Mouse (Mus musculus): ENCODE results near the gene Krtap20-2. TPM values are rescaled to one million over a fixed set of nuclear protein-coding genes. Genes with fewer than 3 reads are reported as not detected.
"Not testable (repeated sequence)": the region's sequence is repeated elsewhere in the genome, so short reads cannot be mapped to it uniquely, and the experiment has no call there.

The Krtap20-2 gene
- total RNA-seq (2014; fragmentation: Nextera tagmentation), result not detected in 2 replicates
- not detected in 2 replicates for total RNA-seq (2017)

DNA sequence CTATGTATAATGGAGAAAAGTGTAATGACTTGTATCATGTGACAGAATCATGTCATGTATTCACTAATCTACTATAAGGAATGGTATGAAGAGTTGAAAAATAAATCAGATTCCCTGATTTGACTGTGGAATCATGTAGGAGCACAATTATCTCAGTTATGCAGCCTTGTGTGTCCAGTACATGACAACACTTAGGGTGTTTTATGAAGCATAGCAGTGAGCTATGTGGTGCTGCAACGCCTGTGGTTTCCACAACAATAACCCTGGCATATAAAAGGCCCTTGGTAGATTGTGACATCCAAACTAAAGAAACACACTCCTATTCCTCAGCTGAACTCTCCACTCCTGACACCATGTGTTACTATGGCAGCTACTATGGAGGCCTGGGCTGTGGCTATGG is at the start of gene Krtap20-2:
Gene Krtap20-2 (plus strand): TSS at position 301 of the 400 bp plus-strand sequence.
- ATAC-seq (replicated peaks; ENCODE audit: poor library complexity, severe bottlenecking), result no peak

DNA sequence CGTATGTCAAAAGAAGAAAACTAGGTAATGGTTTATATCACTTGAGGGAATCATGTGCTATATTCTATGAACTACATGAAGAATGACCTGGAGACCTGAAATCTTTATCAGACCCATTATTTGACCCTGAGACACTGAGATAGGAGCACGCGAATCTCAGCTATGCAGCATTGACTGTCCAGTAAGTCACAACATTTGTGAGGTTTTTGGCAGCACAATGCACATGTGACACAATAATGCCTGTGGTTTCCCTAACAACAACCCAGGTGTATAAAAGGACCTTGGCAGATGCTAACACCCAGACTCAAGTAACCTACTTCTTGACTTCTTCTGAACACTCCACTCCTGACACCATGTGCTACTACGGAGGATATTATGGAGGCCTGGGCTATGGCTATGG is 48.0 kb upstream of the Krtap20-2 start, which contains the start of gene Gm9789:
Gene Gm9789 (plus strand): TSS at position 301 of the 400 bp plus-strand sequence.
- ATAC-seq (replicated peaks; ENCODE audit: poor library complexity, severe bottlenecking), result no peak

DNA sequence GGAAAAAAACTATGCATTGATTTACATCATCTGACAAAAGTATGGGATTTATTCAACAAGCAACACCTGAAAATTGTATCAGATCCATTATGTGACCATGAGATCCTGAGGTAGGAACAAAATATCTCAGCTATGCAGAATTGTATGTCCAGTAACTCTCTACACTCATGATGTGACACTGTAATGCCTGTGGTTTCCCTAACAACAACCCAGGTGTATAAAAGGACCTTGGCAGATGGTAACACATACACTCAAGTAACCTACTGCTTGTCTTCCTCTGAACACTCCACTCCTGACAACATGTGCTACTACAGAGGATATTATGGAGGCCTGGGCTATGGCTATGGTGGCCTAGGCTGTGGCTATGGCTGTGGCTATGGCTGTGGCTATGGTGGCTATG is 36.5 kb upstream of the Krtap20-2 start, which contains the start of gene Gm7735:
Gene Gm7735 (plus strand): TSS at position 301 of the 400 bp plus-strand sequence.
- ATAC-seq (replicated peaks; ENCODE audit: poor library complexity, severe bottlenecking), result not testable (repeated sequence)

DNA sequence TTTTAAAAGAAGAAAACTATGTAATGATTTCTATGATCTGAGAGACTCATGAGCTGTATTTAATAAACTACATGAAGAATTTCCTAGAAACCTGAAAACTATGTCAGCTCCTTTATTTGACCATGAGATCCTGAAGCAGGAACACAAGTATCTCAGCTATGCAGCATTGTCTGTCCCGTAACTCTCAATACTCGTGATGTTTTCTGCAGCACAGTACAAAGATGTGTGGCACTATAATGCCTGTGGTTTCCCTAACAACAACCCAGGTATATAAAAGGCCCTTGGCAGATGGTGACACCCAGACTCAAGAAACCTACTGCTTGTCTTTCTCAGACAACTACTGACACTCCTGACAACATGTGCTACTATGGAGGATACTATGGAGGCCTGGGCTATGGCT is 31.2 kb upstream of the Krtap20-2 start, which contains the start of gene 1110057P08Rik:
Gene 1110057P08Rik (plus strand): TSS at position 301 of the 400 bp plus-strand sequence.
- ATAC-seq (replicated peaks; ENCODE audit: poor library complexity, severe bottlenecking), result no peak

DNA sequence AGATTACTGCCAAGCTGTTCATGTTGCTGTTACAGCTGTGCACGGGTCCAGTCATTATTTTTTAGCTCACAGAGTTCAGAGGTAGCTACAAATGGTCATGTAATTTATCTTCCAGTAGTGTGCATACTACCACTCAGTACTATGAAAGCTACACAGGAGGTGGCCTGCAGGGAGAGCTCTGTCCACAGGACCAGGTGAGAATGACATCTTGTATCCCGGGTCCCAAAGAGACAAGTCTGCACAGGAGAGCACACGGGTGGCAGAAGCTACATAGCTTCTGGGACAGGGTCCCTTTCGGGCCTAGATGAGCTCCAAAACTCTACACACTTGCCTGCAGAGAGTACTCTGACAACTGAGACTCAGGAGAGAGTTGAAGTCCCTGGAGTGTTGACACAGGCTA is 17.0 kb upstream of the Krtap20-2 start:
- no peak for ATAC-seq (replicated peaks; ENCODE audit: poor library complexity, severe bottlenecking)

Other genes starting within 250 kb of the Krtap20-2 start
- gene Krtap16-3, start 243.0 kb upstream of the Krtap20-2 start, total RNA-seq (2014; fragmentation: Nextera tagmentation), result not detected in 2 replicates
- not detected in 2 replicates for gene Krtap16-3, start 243.0 kb upstream of the Krtap20-2 start, total RNA-seq (2017)
- gene Krtap22-2, start 195.1 kb upstream of the Krtap20-2 start, total RNA-seq (2014; fragmentation: Nextera tagmentation), result not detected in 2 replicates
- not detected in 2 replicates for gene Krtap22-2, start 195.1 kb upstream of the Krtap20-2 start, total RNA-seq (2017)
- gene Gm10229, start 190.6 kb upstream of the Krtap20-2 start, total RNA-seq (2014; fragmentation: Nextera tagmentation), result not detected in 2 replicates
- not detected in 2 replicates for gene Gm10229, start 190.6 kb upstream of the Krtap20-2 start, total RNA-seq (2017)
- not detected in 2 replicates for gene Krtap6-1, start 174.2 kb upstream of the Krtap20-2 start, total RNA-seq (2014; fragmentation: Nextera tagmentation)
- gene Krtap6-1, start 174.2 kb upstream of the Krtap20-2 start, total RNA-seq (2017), result not detected in 2 replicates
- gene Gm10228, start 164.4 kb upstream of the Krtap20-2 start, total RNA-seq (2014; fragmentation: Nextera tagmentation), result not detected in 2 replicates
- gene Gm10228, start 164.4 kb upstream of the Krtap20-2 start, total RNA-seq (2017), result not detected in 2 replicates
- gene Krtap6-5, start 158.0 kb upstream of the Krtap20-2 start, total RNA-seq (2014; fragmentation: Nextera tagmentation), result not detected in 2 replicates
- not detected in 2 replicates for gene Krtap6-5, start 158.0 kb upstream of the Krtap20-2 start, total RNA-seq (2017)
- gene 1110025L11Rik, start 141.9 kb upstream of the Krtap20-2 start, total RNA-seq (2014; fragmentation: Nextera tagmentation), result not detected in 2 replicates
- gene 1110025L11Rik, start 141.9 kb upstream of the Krtap20-2 start, total RNA-seq (2017), result not detected in 2 replicates
- not detected in 2 replicates for gene Krtap6-3, start 121.8 kb upstream of the Krtap20-2 start, total RNA-seq (2014; fragmentation: Nextera tagmentation)
- gene Krtap6-3, start 121.8 kb upstream of the Krtap20-2 start, total RNA-seq (2017), result not detected in 2 replicates
- not detected in 2 replicates for gene Gm6358, start 65.0 kb upstream of the Krtap20-2 start, total RNA-seq (2014; fragmentation: Nextera tagmentation)
- not detected in 2 replicates for gene Gm6358, start 65.0 kb upstream of the Krtap20-2 start, total RNA-seq (2017)
- gene Gm10061, start 54.8 kb upstream of the Krtap20-2 start, total RNA-seq (2014; fragmentation: Nextera tagmentation), result not detected in 2 replicates
- gene Gm10061, start 54.8 kb upstream of the Krtap20-2 start, total RNA-seq (2017), result not detected in 2 replicates
- not detected in 2 replicates for gene Gm9789, start 47.9 kb upstream of the Krtap20-2 start, total RNA-seq (2014; fragmentation: Nextera tagmentation)
- not detected in 2 replicates for gene Gm9789, start 47.9 kb upstream of the Krtap20-2 start, total RNA-seq (2017)
- not detected in 2 replicates for gene Gm7735, start 36.4 kb upstream of the Krtap20-2 start, total RNA-seq (2014; fragmentation: Nextera tagmentation)
- gene Gm7735, start 36.4 kb upstream of the Krtap20-2 start, total RNA-seq (2017), result not detected in 2 replicates
- not detected in 2 replicates for gene 1110057P08Rik, start 31.1 kb upstream of the Krtap20-2 start, total RNA-seq (2014; fragmentation: Nextera tagmentation)
- not detected in 2 replicates for gene 1110057P08Rik, start 31.1 kb upstream of the Krtap20-2 start, total RNA-seq (2017)
- gene Krtap21-1, start 198.0 kb downstream of the Krtap20-2 start, total RNA-seq (2014; fragmentation: Nextera tagmentation), result not detected in 2 replicates
- not detected in 2 replicates for gene Krtap21-1, start 198.0 kb downstream of the Krtap20-2 start, total RNA-seq (2017)
- not detected in 2 replicates for gene Krtap6-2, start 214.2 kb downstream of the Krtap20-2 start, total RNA-seq (2014; fragmentation: Nextera tagmentation)
- gene Krtap6-2, start 214.2 kb downstream of the Krtap20-2 start, total RNA-seq (2017), result not detected in 2 replicates

All from granulocyte monocyte progenitor cell, adult 5-6 weeks (primary cell).